Mouse (Mus musculus): ENCODE data around the gene Rabgap1l. TPM values are rescaled to one million over a fixed set of nuclear protein-coding genes. Genes with fewer than 3 reads are reported as not detected.

The Rabgap1l gene
- polyA plus RNA-seq, 1 experiment from 2014 or later: 24.0 TPM

- H3K27ac ChIP-seq: peak overlapping the region; percentile 57; the same call in 1 of the 2 replicates
Observed at GRCm38 (mm10) chr1:160233921-160234320, 559.1 kb downstream of the Rabgap1l start.

GRCm38 (mm10) chr1:160232113-160232512, 560.9 kb downstream of the Rabgap1l start:
- Histone ChIP-seq H3K9me3 (no peaks in the 10 kb centered on the region), H3K4me3 (replicated peaks) (no peak overlapping the region), H3K4me2 (no peak overlapping the region), H3K27me3 (replicated peaks) (no peaks in the 10 kb centered on the region), H3K4me1 (no peaks in the 10 kb centered on the region), H3K27ac (no peak overlapping the region), H3K36me3 (no peaks in the 10 kb centered on the region), H3K9ac (no peak overlapping the region)
- 90% methylated on average over 3 of the region's 3 CpGs for WGBS
- ATAC-seq (ENCODE audit: insufficient read depth, low FRiP score, low read depth): no peak

More at GRCm38 (mm10) chr1:160233921-160234320, 559.1 kb downstream of the Rabgap1l start:
- H3K4me3 ChIP-seq (replicated peaks): no peak overlapping the region
- ATAC-seq (ENCODE audit: insufficient read depth, low FRiP score, low read depth): no peak
- no peak overlapping the region for H3K4me2 ChIP-seq
- no peaks in the 10 kb centered on the region for H3K36me3 ChIP-seq
- no peaks in the 10 kb centered on the region for H3K4me1 ChIP-seq
- H3K9me3 ChIP-seq: no peaks in the 10 kb centered on the region
- no peaks in the 10 kb centered on the region for H3K27me3 ChIP-seq (replicated peaks)
- no peak overlapping the region for H3K9ac ChIP-seq

- Histone ChIP-seq H3K4me2 (no peak overlapping the region), H3K9ac (no peak overlapping the region), H3K36me3 (no peaks in the 10 kb centered on the region), H3K9me3 (no peaks in the 10 kb centered on the region), H3K27me3 (replicated peaks) (no peaks in the 10 kb centered on the region), H3K4me3 (replicated peaks) (no peak overlapping the region), H3K4me1 (no peaks in the 10 kb centered on the region), H3K27ac (no peak overlapping the region)
- WGBS: 34% methylated on average over 4 of the region's 4 CpGs
- ATAC-seq (ENCODE audit: insufficient read depth, low FRiP score, low read depth): no peak
Observed at GRCm38 (mm10) chr1:160231013-160231412, 562.0 kb downstream of the Rabgap1l start.

GRCm38 (mm10) chr1:160227850-160228249, 565.2 kb downstream of the Rabgap1l start:
- Histone ChIP-seq H3K4me3 (replicated peaks) (no peak overlapping the region), H3K9me3 (no peaks in the 10 kb centered on the region), H3K9ac (no peak overlapping the region), H3K4me2 (no peak overlapping the region), H3K36me3 (no peaks in the 10 kb centered on the region), H3K27ac (no peak overlapping the region), H3K4me1 (no peaks in the 10 kb centered on the region), H3K27me3 (replicated peaks) (no peaks in the 10 kb centered on the region)
- ATAC-seq (ENCODE audit: insufficient read depth, low FRiP score, low read depth): no peak

GRCm38 (mm10) chr1:160227196-160227595, 565.8 kb downstream of the Rabgap1l start:
- Histone ChIP-seq H3K4me2 (no peak overlapping the region), H3K4me1 (no peaks in the 10 kb centered on the region)

GRCm38 (mm10) chr1:160224093-160224492, 568.9 kb downstream of the Rabgap1l start:
- Histone ChIP-seq H3K4me3 (replicated peaks) (no peak overlapping the region), H3K27ac (no peak overlapping the region), H3K27me3 (replicated peaks) (no peaks in the 10 kb centered on the region), H3K4me2 (no peak overlapping the region), H3K9me3 (no peaks in the 10 kb centered on the region), H3K4me1 (no peaks in the 10 kb centered on the region), H3K36me3 (no peaks in the 10 kb centered on the region), H3K9ac (no peak overlapping the region)
- ATAC-seq (ENCODE audit: insufficient read depth, low FRiP score, low read depth): no peak
- 61% methylated on average over 2 of the region's 2 CpGs for WGBS

More at GRCm38 (mm10) chr1:160227196-160227595, 565.8 kb downstream of the Rabgap1l start:
- H3K27me3 ChIP-seq (replicated peaks): no peaks in the 10 kb centered on the region
- WGBS: 86% methylated on average over 4 of the region's 4 CpGs
- no peak for ATAC-seq (ENCODE audit: insufficient read depth, low FRiP score, low read depth)
- no peak overlapping the region for H3K27ac ChIP-seq
- H3K9me3 ChIP-seq: no peaks in the 10 kb centered on the region
- H3K4me3 ChIP-seq (replicated peaks): no peak overlapping the region
- H3K36me3 ChIP-seq: no peaks in the 10 kb centered on the region
- no peak overlapping the region for H3K9ac ChIP-seq

- Histone ChIP-seq H3K27me3 (replicated peaks) (no peaks in the 10 kb centered on the region), H3K9ac (no peak overlapping the region), H3K27ac (no peak overlapping the region), H3K4me2 (no peak overlapping the region), H3K4me1 (no peaks in the 10 kb centered on the region), H3K36me3 (no peaks in the 10 kb centered on the region), H3K4me3 (replicated peaks) (no peak overlapping the region), H3K9me3 (no peaks in the 10 kb centered on the region)
- ATAC-seq (ENCODE audit: insufficient read depth, low FRiP score, low read depth): no peak
- WGBS: 89% methylated on average over 3 of the region's 3 CpGs
Observed at GRCm38 (mm10) chr1:160217898-160218297, 575.1 kb downstream of the Rabgap1l start.

- Histone ChIP-seq H3K4me2 (no peak overlapping the region), H3K36me3 (no peaks in the 10 kb centered on the region), H3K4me1 (peaks cover 7% of the 10 kb centered on the region), H3K4me3 (replicated peaks) (no peak overlapping the region), H3K9me3 (no peaks in the 10 kb centered on the region), H3K27ac (no peak overlapping the region), H3K9ac (no peak overlapping the region), H3K27me3 (replicated peaks) (no peaks in the 10 kb centered on the region)
- 91% methylated on average over 7 of the region's 7 CpGs for WGBS
- ATAC-seq (ENCODE audit: insufficient read depth, low FRiP score, low read depth): no peak
Observed at GRCm38 (mm10) chr1:160214171-160214570, 578.8 kb downstream of the Rabgap1l start.

- Histone ChIP-seq H3K27ac (peak within 1 kb of the TSS; percentile 99), H3K9ac (peak within 1 kb of the TSS; percentile 69), H3K27me3 (replicated peaks) (no peaks in the 10 kb centered on the region), H3K4me1 (peaks cover 7% of the 10 kb centered on the region), H3K4me2 (peak within 1 kb of the TSS; percentile 64), H3K4me3 (replicated peaks) (peak within 1 kb of the TSS; percentile 83), H3K36me3 (no peaks in the 10 kb centered on the region), H3K9me3 (no peaks in the 10 kb centered on the region)
- peak; percentile 99 for ATAC-seq (ENCODE audit: insufficient read depth, low FRiP score, low read depth)
- WGBS: under 1% methylated on average over 76 of the region's 76 CpGs
Observed at GRCm38 (mm10) chr1:160212703-160213669, 580.0 kb downstream of the Rabgap1l start, which contains the start of gene Cacybp. Gene Cacybp (minus strand): TSS chr1:160212875.

GRCm38 (mm10) chr1:160212123-160212691, 580.8 kb downstream of the Rabgap1l start:
- Histone ChIP-seq H3K36me3 (no peaks in the 10 kb centered on the region), H3K27ac (peak overlapping the region; percentile 99), H3K4me1 (peaks cover 7% of the 10 kb centered on the region), H3K9me3 (no peaks in the 10 kb centered on the region), H3K4me3 (replicated peaks) (peak overlapping the region; percentile 83), H3K9ac (peak overlapping the region; percentile 69), H3K27me3 (replicated peaks) (no peaks in the 10 kb centered on the region), H3K4me2 (peak overlapping the region; percentile 64)
- WGBS: under 1% methylated on average over 45 of the region's 45 CpGs
- peak; percentile 56 for ATAC-seq (ENCODE audit: insufficient read depth, low FRiP score, low read depth)

- H3K27me3 ChIP-seq (replicated peaks): no peaks in the 10 kb centered on the region
- H3K36me3 ChIP-seq: 0 out of 2 replicates have a peak, but pooled peaks cover 5% of the 10 kb centered on the region
- H3K4me3 ChIP-seq (replicated peaks): peak overlapping the region; percentile 83
- peak overlapping the region; percentile 69; the same call in 1 of the 2 replicates for H3K9ac ChIP-seq
- H3K9me3 ChIP-seq: no peaks in the 10 kb centered on the region
- WGBS: under 1% methylated on average over 8 of the region's 8 CpGs
- ATAC-seq (ENCODE audit: insufficient read depth, low FRiP score, low read depth): no peak
- peak overlapping the region; percentile 64 for H3K4me2 ChIP-seq
- peak overlapping the region; percentile 99 for H3K27ac ChIP-seq
- H3K4me1 ChIP-seq: peaks cover 7% of the 10 kb centered on the region
Observed at GRCm38 (mm10) chr1:160211597-160212122, 581.4 kb downstream of the Rabgap1l start.

- peak overlapping the region; percentile 64 for H3K4me2 ChIP-seq
- ATAC-seq (ENCODE audit: insufficient read depth, low FRiP score, low read depth): no peak
- peak overlapping the region; percentile 83 for H3K4me3 ChIP-seq (replicated peaks)
- H3K27ac ChIP-seq: no peak overlapping the region
- H3K9me3 ChIP-seq: no peaks in the 10 kb centered on the region
- H3K27me3 ChIP-seq (replicated peaks): no peaks in the 10 kb centered on the region
- peaks cover 7% of the 10 kb centered on the region for H3K4me1 ChIP-seq
- H3K36me3 ChIP-seq: peaks cover 14% of the 10 kb centered on the region
- WGBS: 50% methylated on average over 3 of the region's 3 CpGs
- H3K9ac ChIP-seq: no peak overlapping the region
Observed at GRCm38 (mm10) chr1:160210566-160210965, 582.4 kb downstream of the Rabgap1l start.
